Mouse (Mus musculus) lung, postnatal 0 days (tissue): ENCODE measurements around the gene Gm20696. TPM values are rescaled to one million over a fixed set of nuclear protein-coding genes. Genes with fewer than 3 reads are reported as not detected.

ENCODE experiments used
- ATAC-seq: fragments of 200-750 bp; cut with Nextera tagmentation; 2 replicates; pipeline ENCODE4 v1.8.0; 2017; ENCODE audit warnings: moderate library complexity
- DNase-seq: peaks from one replicate; pipeline ENCODE4 v3.0.0-alpha.2; 2016; ENCODE audit warnings: low spot score
- H3K27ac ChIP-seq: fragments of 300-500 bp; sonication (generic); 2 replicates; pipeline ENCODE4 v1.5.1; 2014; ENCODE audit warnings: antibody characterized with exemption, mild to moderate bottlenecking, low read length, mixed read lengths
- H3K27me3 ChIP-seq: fragments of 300-500 bp; sonication (generic); replicated peaks from 2 replicates; pipeline ENCODE4 v1.6.1; 2014; ENCODE audit warnings: low read length, mixed read lengths; ENCODE audit not compliant: insufficient read depth
- H3K36me3 ChIP-seq: fragments of 300-500 bp; sonication (generic); 2 replicates; pipeline ENCODE4 v1.6.1; 2014; ENCODE audit warnings: low read length, mixed read lengths; ENCODE audit not compliant: insufficient read depth
- H3K4me1 ChIP-seq: fragments of 300-500 bp; sonication (generic); 2 replicates; pipeline ENCODE4 v1.6.1; 2014; ENCODE audit warnings: antibody characterized with exemption, low read depth, low read length, mixed read lengths; ENCODE audit not compliant: insufficient read depth
- H3K4me2 ChIP-seq: fragments of 300-500 bp; sonication (generic); replicated peaks from 2 replicates; pipeline ENCODE4 v1.6.1; 2014; ENCODE audit warnings: low read depth, mild to moderate bottlenecking, low read length, moderate library complexity, mixed read lengths
- H3K4me3 ChIP-seq: fragments of 300-500 bp; sonication (generic); 2 replicates; pipeline ENCODE4 v1.5.1; 2014; ENCODE audit warnings: low read depth, low read length
- H3K9ac ChIP-seq: fragments of 300-500 bp; sonication (generic); replicated peaks from 2 replicates; pipeline ENCODE4 v1.6.1; 2014; ENCODE audit warnings: low read depth, mild to moderate bottlenecking
- H3K9me3 ChIP-seq: fragments of 300-500 bp; sonication (generic); 2 replicates; pipeline ENCODE4 v1.6.1; 2016; ENCODE audit warnings: low read length, mixed read lengths
- CTCF ChIP-seq: IDR thresholded peaks from 2 replicates; pipeline ENCODE4 v1.5.1; 2016; ENCODE audit warnings: antibody characterized with exemption, mild to moderate bottlenecking
- EP300 ChIP-seq: IDR thresholded peaks from 2 replicates; pipeline ENCODE4 v1.6.1; 2016; ENCODE audit warnings: antibody characterized with exemption, mild to moderate bottlenecking, control low read depth
- WGBS: fragments of 180-500 bp; shearing (Covaris S2); extraction: QIAGEN DNeasy Blood & Tissue Kit; methylation state at CpG from one replicate; pipeline ENCODE4 v1.1.7; 2014; 5-methylcytosine and 5-hydroxymethylcytosine counted together
- polyA plus RNA-seq: library from polyadenylated mRNA; unstranded; fragments of >200 nt; fragmentation: Nextera tagmentation; extraction: Ambion mirVana; gene quantifications from 2 replicates; pipeline ENCODE4 v1.2.1, GENCODE M21; 2015

Gm20696 gene
- polyA plus RNA-seq, 1 experiment from 2014 or later = 2.3 TPM

- H3K27ac ChIP-seq = no peak overlapping the region
- H3K4me2 ChIP-seq = no peak overlapping the region
- H3K9me3 ChIP-seq = no peaks in the 10 kb centered on the region
- no peak overlapping the region for H3K9ac ChIP-seq
- no peaks in the 10 kb centered on the region for H3K36me3 ChIP-seq
- H3K27me3 ChIP-seq = no peaks in the 10 kb centered on the region
- WGBS = 13% methylated on average over 3 of the region's 3 CpGs
- DNase-seq (no peak), ATAC-seq (no peak)
- H3K4me1 ChIP-seq = no peaks in the 10 kb centered on the region; the same call in 1 of the 2 replicates
- TF ChIP-seq EP300 = no peak
- TF ChIP-seq CTCF = peak; percentile 23
- no peak overlapping the region for H3K4me3 ChIP-seq
Observed at GRCm38 (mm10) chr6:99492937-99493336, 173.7 kb downstream of the Gm20696 start.

- H3K4me3 ChIP-seq = no peak overlapping the region
- no peak overlapping the region for H3K27ac ChIP-seq
- no peaks in the 10 kb centered on the region for H3K9me3 ChIP-seq
- H3K4me1 ChIP-seq = no peaks in the 10 kb centered on the region; the same call in 1 of the 2 replicates
- WGBS = 55% methylated on average over 6 of the region's 6 CpGs
- ATAC-seq (no peak), DNase-seq (no peak)
- TF ChIP-seq CTCF (no peak), EP300 (no peak)
- no peaks in the 10 kb centered on the region for H3K27me3 ChIP-seq
- H3K4me2 ChIP-seq = no peak overlapping the region
- H3K36me3 ChIP-seq = no peaks in the 10 kb centered on the region
- no peak overlapping the region for H3K9ac ChIP-seq
Observed at GRCm38 (mm10) chr6:99491979-99492544, 174.5 kb downstream of the Gm20696 start.

GRCm38 (mm10) chr6:99491146-99491545 lies 175.5 kb downstream of the Gm20696 start:
- no peak overlapping the region for H3K4me2 ChIP-seq
- H3K4me1 ChIP-seq = no peaks in the 10 kb centered on the region; the same call in 1 of the 2 replicates
- H3K9ac ChIP-seq = no peak overlapping the region
- H3K27me3 ChIP-seq = no peaks in the 10 kb centered on the region
- ATAC-seq (no peak), DNase-seq (no peak)
- H3K4me3 ChIP-seq = no peak overlapping the region
- H3K9me3 ChIP-seq = no peaks in the 10 kb centered on the region
- H3K36me3 ChIP-seq = no peaks in the 10 kb centered on the region
- H3K27ac ChIP-seq = no peak overlapping the region
- WGBS = 74% methylated on average over 3 of the region's 3 CpGs
- no peak for TF ChIP-seq EP300
- TF ChIP-seq CTCF = no peak

GRCm38 (mm10) chr6:99489900-99490648 lies 176.5 kb downstream of the Gm20696 start:
- no peak overlapping the region for H3K9ac ChIP-seq
- no peaks in the 10 kb centered on the region for H3K36me3 ChIP-seq
- 62% methylated on average over 8 of the region's 8 CpGs for WGBS
- H3K9me3 ChIP-seq = no peaks in the 10 kb centered on the region
- DNase-seq = peak; percentile 41
- H3K27me3 ChIP-seq = no peaks in the 10 kb centered on the region
- H3K4me1 ChIP-seq = no peaks in the 10 kb centered on the region; the same call in 1 of the 2 replicates
- H3K27ac ChIP-seq = no peak overlapping the region
- H3K4me2 ChIP-seq = no peak overlapping the region
- ATAC-seq = no peak
- TF ChIP-seq EP300 (no peak), CTCF (no peak)
- no peak overlapping the region for H3K4me3 ChIP-seq

GRCm38 (mm10) chr6:99489423-99489822 lies 177.2 kb downstream of the Gm20696 start:
- peak; percentile 13; the same call in 1 of the 2 replicates for ATAC-seq

GRCm38 (mm10) chr6:99485884-99486640 lies 180.5 kb downstream of the Gm20696 start:
- no peak overlapping the region for H3K4me3 ChIP-seq
- no peak overlapping the region for H3K9ac ChIP-seq
- H3K9me3 ChIP-seq = no peaks in the 10 kb centered on the region
- WGBS = 70% methylated on average over 12 of the region's 12 CpGs
- H3K27me3 ChIP-seq = no peaks in the 10 kb centered on the region
- H3K36me3 ChIP-seq = no peaks in the 10 kb centered on the region
- H3K4me2 ChIP-seq = no peak overlapping the region; the same call in 1 of the 2 replicates
- DNase-seq = peak; percentile 47
- H3K27ac ChIP-seq = no peak overlapping the region; the same call in 1 of the 2 replicates
- H3K4me1 ChIP-seq = no peaks in the 10 kb centered on the region; the same call in 1 of the 2 replicates
- TF ChIP-seq CTCF (peak; percentile 53), EP300 (no peak)
- peak; percentile 14 for ATAC-seq

More at GRCm38 (mm10) chr6:99489423-99489822, 177.2 kb downstream of the Gm20696 start:
- Histone ChIP-seq H3K36me3 (no peaks in the 10 kb centered on the region), H3K27ac (no peak overlapping the region), H3K9ac (no peak overlapping the region), H3K4me3 (no peak overlapping the region), H3K4me2 (no peak overlapping the region), H3K27me3 (no peaks in the 10 kb centered on the region), H3K4me1 (no peaks in the 10 kb centered on the region; the same call in 1 of the 2 replicates), H3K9me3 (no peaks in the 10 kb centered on the region)
- WGBS = 59% methylated on average over 10 of the region's 10 CpGs
- peak; percentile 63 for DNase-seq
- no peak for TF ChIP-seq CTCF
- TF ChIP-seq EP300 = no peak
